Comparison of ENCODE assay signal across 1 mouse cellular context in the genomic region with DNA sequence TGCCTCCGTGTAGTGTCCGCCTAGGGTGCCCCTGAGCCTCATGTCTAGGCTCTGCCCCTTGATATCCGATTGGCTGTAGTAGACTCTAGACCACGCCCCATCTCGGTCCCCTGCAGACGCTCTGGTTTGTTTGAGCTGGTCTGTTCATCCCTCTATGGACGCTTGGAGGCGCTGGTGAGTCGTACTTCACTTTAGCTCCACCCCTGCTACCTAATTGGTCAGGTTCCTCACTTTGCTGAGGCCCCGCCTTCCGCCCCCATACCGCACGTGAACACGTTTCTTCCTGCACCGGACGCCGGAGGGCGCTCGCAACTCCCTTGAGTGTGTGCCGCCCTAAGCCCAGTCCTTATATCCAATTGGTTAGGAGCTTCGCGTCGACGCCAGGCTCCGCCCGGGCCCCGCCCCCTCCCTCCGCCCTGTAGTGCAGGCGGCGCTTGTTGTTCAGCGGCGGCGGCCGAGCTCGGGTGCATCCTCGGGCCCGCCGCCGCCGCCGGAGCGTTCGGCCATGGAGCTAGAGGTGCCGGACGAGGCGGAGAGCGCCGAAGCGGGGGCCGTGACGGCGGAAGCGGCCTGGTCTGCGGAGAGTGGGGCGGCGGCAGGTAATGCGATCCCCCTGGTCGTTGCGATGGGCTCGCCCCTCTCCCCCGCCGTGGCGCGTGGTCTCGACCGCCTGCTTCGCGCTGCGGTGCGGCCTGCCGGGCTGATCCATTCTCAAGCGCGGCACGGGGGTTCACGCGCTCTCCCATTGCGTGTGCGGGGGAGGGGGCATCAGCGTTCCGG.
TF ChIP-seq lines count a peak whose summit lies in the region.

A gene (plus strand): TSS at position 410 of the 780 bp plus-strand sequence.

TF ChIP-seq in CH12.LX, 34 proteins besides CTCF, POLR2A, EP300 and RAD21 (continued from another document):
- peak; percentile 90 for TF ChIP-seq MAZ (IDR thresholded peaks at IDR 0.05; ENCODE audit: low read depth, low read length)
- no peak for TF ChIP-seq POLR2AphosphoS2 (IDR thresholded peaks at IDR 0.05; ENCODE audit: low read depth, low read length)
- 0 out of 2 replicates have a peak, but pooled peaks have one; percentile 33 for TF ChIP-seq KAT2A (IDR thresholded peaks at IDR 0.05; ENCODE audit: insufficient replicate concordance, low read length)
- TF ChIP-seq USF2 (conservative IDR thresholded peaks at IDR 0.05; ENCODE audit: low read depth, low read length): peak; percentile 37; the same call in 1 of the 2 replicates
- TF ChIP-seq CHD1 (IDR thresholded peaks at IDR 0.05; ENCODE audit: low read depth, low read length): peak; percentile 99
- TF ChIP-seq TCF12 (IDR thresholded peaks at IDR 0.05; ENCODE audit: low read depth, low read length): peak; percentile 73
- TF ChIP-seq MAFK (IDR thresholded peaks at IDR 0.05; ENCODE audit: insufficient replicate concordance, low read length): no peak
- TF ChIP-seq ELF1 (IDR thresholded peaks at IDR 0.05; ENCODE audit: low read depth, low read length): peak; percentile 79
- no peak for TF ChIP-seq ZMIZ1 (IDR thresholded peaks at IDR 0.05; ENCODE audit: low read depth, low read length)
- TF ChIP-seq JUND (conservative IDR thresholded peaks at IDR 0.05; ENCODE audit: low read depth, low read length): no peak
- peak; percentile 100 for TF ChIP-seq BHLHE40 (IDR thresholded peaks at IDR 0.05; ENCODE audit: low read depth, low read length)
- TF ChIP-seq USF1 (IDR thresholded peaks at IDR 0.05; ENCODE audit: low read depth, low read length): peak; percentile 64
- peak; percentile 90; the same call in 1 of the 2 replicates for TF ChIP-seq MYC (IDR thresholded peaks at IDR 0.05; ENCODE audit: low read depth, low read length)
- no peak for TF ChIP-seq PAX5 (IDR thresholded peaks at IDR 0.05; ENCODE audit: low read length)
- TF ChIP-seq ZKSCAN1 (IDR thresholded peaks at IDR 0.05; ENCODE audit: borderline replicate concordance, low read depth, low read length): no peak
- TF ChIP-seq MXI1 (IDR thresholded peaks at IDR 0.05; ENCODE audit: low read depth, low read length): peak; percentile 75
- TF ChIP-seq ETS1 (conservative IDR thresholded peaks at IDR 0.05; ENCODE audit: low read depth, low read length): no peak
- peak; percentile 54; the same call in 1 of the 2 replicates for TF ChIP-seq CHD2 (IDR thresholded peaks at IDR 0.05; ENCODE audit: low read length)
- TF ChIP-seq NELFE (IDR thresholded peaks at IDR 0.05; ENCODE audit: low read depth, low read length): peak; percentile 56; the same call in 1 of the 2 replicates
- peak; percentile 71 for TF ChIP-seq SIN3A (IDR thresholded peaks at IDR 0.05; ENCODE audit: low read length)
- no peak for TF ChIP-seq ZNF384 (IDR thresholded peaks at IDR 0.05; ENCODE audit: low read depth, low read length)
- peak; percentile 58 for TF ChIP-seq HCFC1 (IDR thresholded peaks at IDR 0.05; ENCODE audit: low read depth, low read length)
